Mouse (Mus musculus) hindbrain, embryonic 12.5 days (tissue): Measurements from ENCODE around the gene Cbr2. TPM values are rescaled to one million over a fixed set of nuclear protein-coding genes. Genes with fewer than 3 reads are reported as not detected.

Experiments
- ATAC-seq: fragments of 200-750 bp; cut with Nextera tagmentation; 2 replicates; pipeline ENCODE4 v1.8.0; 2017; ENCODE audit warnings: moderate TSS enrichment; ENCODE audit not compliant: low FRiP score
- H3K27ac ChIP-seq: fragments of 300-500 bp; sonication (generic); 2 replicates; pipeline ENCODE4 v1.5.1; 2016; ENCODE audit warnings: mild to moderate bottlenecking
- H3K27me3 ChIP-seq: fragments of 300-500 bp; sonication (generic); 2 replicates; pipeline ENCODE4 v1.6.1; 2016; ENCODE audit warnings: mild to moderate bottlenecking
- H3K36me3 ChIP-seq: fragments of 300-500 bp; sonication (generic); 2 replicates; pipeline ENCODE4 v1.6.1; 2016; ENCODE audit warnings: mild to moderate bottlenecking
- H3K4me1 ChIP-seq: fragments of 300-500 bp; sonication (generic); 2 replicates; pipeline ENCODE4 v1.6.1; 2016
- H3K4me2 ChIP-seq: fragments of 300-500 bp; sonication (generic); replicated peaks from 2 replicates; pipeline ENCODE4 v1.6.1; 2016; ENCODE audit warnings: mild to moderate bottlenecking
- H3K4me3 ChIP-seq: fragments of 300-500 bp; sonication (generic); 2 replicates; pipeline ENCODE4 v1.5.1; 2016; ENCODE audit warnings: mild to moderate bottlenecking
- H3K9ac ChIP-seq: fragments of 300-500 bp; sonication (generic); 2 replicates; pipeline ENCODE4 v1.6.1; 2016; ENCODE audit warnings: mild to moderate bottlenecking, moderate library complexity
- H3K9me3 ChIP-seq: fragments of 300-500 bp; sonication (generic); replicated peaks from 2 replicates; pipeline ENCODE4 v1.6.1; 2016; ENCODE audit warnings: mild to moderate bottlenecking
- WGBS: fragments of 180-500 bp; shearing (Covaris S2); methylation state at CpG from one replicate; pipeline ENCODE4 v1.1.7; 2016; 5-methylcytosine and 5-hydroxymethylcytosine counted together
- polyA plus RNA-seq: library from polyadenylated mRNA; unstranded; fragments of >200 nt; fragmentation: Nextera tagmentation; extraction: Ambion mirVana; gene quantifications from 2 replicates; pipeline ENCODE4 v1.2.1, GENCODE M21; 2016

Gene Cbr2
- polyA plus RNA-seq, 1 experiment from 2014 or later, result 2.6 TPM

- H3K27me3 ChIP-seq, result no peaks in the 10 kb centered on the region
- H3K4me1 ChIP-seq, result peaks cover 10% of the 10 kb centered on the region; the same call in 1 of the 2 replicates
- ATAC-seq, result no peak
- H3K9ac ChIP-seq, result no peak overlapping the region
- H3K36me3 ChIP-seq, result peaks cover 75% of the 10 kb centered on the region
- no peak overlapping the region for H3K4me2 ChIP-seq
- no peak overlapping the region for H3K27ac ChIP-seq
- H3K9me3 ChIP-seq, result no peaks in the 10 kb centered on the region
- no peak overlapping the region for H3K4me3 ChIP-seq
- WGBS, result 87% methylated on average over 2 of the region's 2 CpGs
These were observed 47.8 kb downstream of the Cbr2 start for GRCm38 (mm10) chr11:120684086-120684485.

- H3K4me3 ChIP-seq, result no peak overlapping the region
- no peak overlapping the region for H3K9ac ChIP-seq
- H3K36me3 ChIP-seq, result peaks cover 75% of the 10 kb centered on the region
- peaks cover 10% of the 10 kb centered on the region; the same call in 1 of the 2 replicates for H3K4me1 ChIP-seq
- no peak for ATAC-seq
- H3K27me3 ChIP-seq, result no peaks in the 10 kb centered on the region
- no peak overlapping the region for H3K4me2 ChIP-seq
- no peak overlapping the region for H3K27ac ChIP-seq
- H3K9me3 ChIP-seq, result no peaks in the 10 kb centered on the region
- WGBS, result 91% methylated on average over 3 of the region's 3 CpGs
These were observed 48.4 kb downstream of the Cbr2 start for GRCm38 (mm10) chr11:120683536-120683935.

GRCm38 (mm10) chr11:120682683-120683082 lies 49.2 kb downstream of the Cbr2 start:
- no peak overlapping the region for H3K27ac ChIP-seq
- 96% methylated on average over 5 of the region's 5 CpGs for WGBS
- H3K27me3 ChIP-seq, result no peaks in the 10 kb centered on the region

GRCm38 (mm10) chr11:120679909-120680308 lies 52.0 kb downstream of the Cbr2 start:
- H3K27me3 ChIP-seq, result no peaks in the 10 kb centered on the region
- H3K36me3 ChIP-seq, result peaks cover 71% of the 10 kb centered on the region
- no peak overlapping the region for H3K4me3 ChIP-seq
- H3K9me3 ChIP-seq, result no peaks in the 10 kb centered on the region
- 90% methylated on average over 3 of the region's 3 CpGs for WGBS
- no peak for ATAC-seq
- no peak overlapping the region for H3K9ac ChIP-seq
- no peak overlapping the region for H3K27ac ChIP-seq
- no peak overlapping the region for H3K4me2 ChIP-seq
- H3K4me1 ChIP-seq, result no peaks in the 10 kb centered on the region

More at GRCm38 (mm10) chr11:120682683-120683082, 49.2 kb downstream of the Cbr2 start:
- ATAC-seq, result no peak
- H3K9ac ChIP-seq, result no peak overlapping the region
- no peaks in the 10 kb centered on the region for H3K9me3 ChIP-seq
- H3K4me1 ChIP-seq, result peaks cover 10% of the 10 kb centered on the region; the same call in 1 of the 2 replicates
- no peak overlapping the region for H3K4me3 ChIP-seq
- H3K4me2 ChIP-seq, result no peak overlapping the region
- peaks cover 76% of the 10 kb centered on the region for H3K36me3 ChIP-seq

Other genes starting within 250 kb of the Cbr2 start
- 104 and 108 TPM in 2 replicates for gene Mrpl12, start 247.5 kb downstream of the Cbr2 start, polyA plus RNA-seq
- 37.7 and 38.0 TPM in 2 replicates for gene Slc25a10, start 240.3 kb downstream of the Cbr2 start, polyA plus RNA-seq
- gene Gcgr, start 201.4 kb downstream of the Cbr2 start, polyA plus RNA-seq, result 0.47 and 0.54 TPM in 2 replicates
- gene Mcrip1, start 182.4 kb downstream of the Cbr2 start, polyA plus RNA-seq, result 210 and 219 TPM in 2 replicates
- gene Ppp1r27, start 181.0 kb downstream of the Cbr2 start, polyA plus RNA-seq, result not detected in 2 replicates
- 473 and 486 TPM in 2 replicates for gene P4hb, start 158.9 kb downstream of the Cbr2 start, polyA plus RNA-seq
- 548 TPM in 2 replicates for gene Arhgdia, start 150.5 kb downstream of the Cbr2 start, polyA plus RNA-seq
- 539 and 588 TPM in 2 replicates for gene Alyref, start 133.7 kb downstream of the Cbr2 start, polyA plus RNA-seq
- 153 and 170 TPM in 2 replicates for gene Anapc11, start 133.7 kb downstream of the Cbr2 start, polyA plus RNA-seq
- gene Npb, start 123.6 kb downstream of the Cbr2 start, polyA plus RNA-seq, result 1.0 and 1.3 TPM in 2 replicates
- gene Pcyt2, start 114.2 kb downstream of the Cbr2 start, polyA plus RNA-seq, result 145 and 148 TPM in 2 replicates
- gene Sirt7, start 106.9 kb downstream of the Cbr2 start, polyA plus RNA-seq, result 43.9 and 50.0 TPM in 2 replicates
- 40.1 TPM in 2 replicates for gene Mafg, start 98.5 kb downstream of the Cbr2 start, polyA plus RNA-seq
- gene Pycr1, start 88.3 kb downstream of the Cbr2 start, polyA plus RNA-seq, result 28.5 and 28.8 TPM in 2 replicates
- gene Myadml2, start 84.0 kb downstream of the Cbr2 start, polyA plus RNA-seq, result 0.39 and 0.60 TPM in 2 replicates
- 1.7 and 3.0 TPM in 2 replicates for gene Notum, start 70.9 kb downstream of the Cbr2 start, polyA plus RNA-seq
- gene Aspscr1, start 59.1 kb downstream of the Cbr2 start, polyA plus RNA-seq, result 144 and 151 TPM in 2 replicates
- gene Cenpx, start 18.4 kb downstream of the Cbr2 start, polyA plus RNA-seq, result 106 and 113 TPM in 2 replicates
- 75.3 and 78.8 TPM in 2 replicates for gene Lrrc45, start 18.2 kb downstream of the Cbr2 start, polyA plus RNA-seq
- gene Rac3, start 10.6 kb downstream of the Cbr2 start, polyA plus RNA-seq, result 98.4 and 99.9 TPM in 2 replicates
- 11.6 and 12.2 TPM in 2 replicates for gene Dcxr, start 4.8 kb downstream of the Cbr2 start, polyA plus RNA-seq
- 3.0 and 4.0 TPM in 2 replicates for gene Hmga1b, start 30.7 kb upstream of the Cbr2 start, polyA plus RNA-seq
- 68.5 and 70.1 TPM in 2 replicates for gene Rfng, start 52.1 kb upstream of the Cbr2 start, polyA plus RNA-seq
- gene Gps1, start 52.2 kb upstream of the Cbr2 start, polyA plus RNA-seq, result 223 and 232 TPM in 2 replicates
- gene Dus1l, start 64.3 kb upstream of the Cbr2 start, polyA plus RNA-seq, result 54.5 and 60.0 TPM in 2 replicates
- 115 and 120 TPM in 2 replicates for gene Fasn, start 92.4 kb upstream of the Cbr2 start, polyA plus RNA-seq
- 6.0 TPM in 2 replicates for gene Ccdc57, start 200.8 kb upstream of the Cbr2 start, polyA plus RNA-seq
- gene Slc16a3, start 216.4 kb upstream of the Cbr2 start, polyA plus RNA-seq, result 43.9 and 45.9 TPM in 2 replicates